Mouse (Mus musculus) adrenal gland, postnatal 14 days (tissue): Measurements from ENCODE around the gene Tmem150a. TPM values are rescaled to one million over a fixed set of nuclear protein-coding genes. Genes with fewer than 3 reads are reported as not detected.
A peak's percentile ranks its signal among the peaks of the same experiment; 100 is the strongest.

Experiments used
- DNase-seq: peaks from one replicate; pipeline ENCODE4 v3.0.0; 2021; ENCODE audit warnings: mixed read lengths
- long read RNA-seq, 2 experiments: library from polyadenylated mRNA; stranded (forward); transcript quantifications; one replicate each; pipeline ENCODE4 v2.0.0; 2021
- total RNA-seq: library from RNA; stranded (reverse); gene quantifications from 2 replicates; pipeline ENCODE4 v1.2.3, GENCODE M21; 2021

Tmem150a gene
- 20.2 and 36.5 TPM in 2 replicates for total RNA-seq
- long read RNA-seq, experiment 1, transcript Tmem150a-201 (8 exons, 1,546 nt) = major isoform, 28 of 34 reads
- long read RNA-seq, experiment 1, partial matches to known transcripts = 1 of 34 reads
- long read RNA-seq, experiment 1, other reads (novel, unspliced or antisense) = 5 of 34 reads
- long read RNA-seq, experiment 2, transcript Tmem150a-201 (8 exons, 1,546 nt) = major isoform, 47 of 52 reads
- long read RNA-seq, experiment 2, partial matches to known transcripts = 0 of 52 reads
- long read RNA-seq, experiment 2, other reads (novel, unspliced or antisense) = 5 of 52 reads

- peak; percentile 93 for DNase-seq
Measured at GRCm38 (mm10) chr6:72355066-72355911, at the start of gene Tmem150a. Gene Tmem150a, plus strand, starts transcription at chr6:72355447.

DNA sequence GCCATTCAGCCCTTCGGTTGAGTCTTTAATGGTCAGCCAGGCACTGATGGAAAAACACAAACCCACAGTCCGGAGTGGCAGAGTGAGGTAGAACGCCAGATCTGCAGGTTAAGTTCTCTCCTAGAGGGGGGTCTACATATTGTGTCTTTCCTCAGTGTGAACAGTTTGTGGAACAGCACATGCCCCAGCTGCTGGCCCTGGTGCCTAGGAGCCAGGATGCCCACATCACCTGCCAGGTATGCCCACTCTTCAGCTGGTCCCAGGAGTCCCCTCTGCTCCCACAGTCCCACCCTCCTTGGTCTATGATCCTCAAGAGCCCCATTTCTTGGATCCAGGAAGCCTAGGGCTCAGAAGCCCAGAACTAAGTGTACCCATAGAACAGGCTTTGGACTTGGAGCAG lies 43.0 kb upstream of the Tmem150a start:
- no peak for DNase-seq

DNA sequence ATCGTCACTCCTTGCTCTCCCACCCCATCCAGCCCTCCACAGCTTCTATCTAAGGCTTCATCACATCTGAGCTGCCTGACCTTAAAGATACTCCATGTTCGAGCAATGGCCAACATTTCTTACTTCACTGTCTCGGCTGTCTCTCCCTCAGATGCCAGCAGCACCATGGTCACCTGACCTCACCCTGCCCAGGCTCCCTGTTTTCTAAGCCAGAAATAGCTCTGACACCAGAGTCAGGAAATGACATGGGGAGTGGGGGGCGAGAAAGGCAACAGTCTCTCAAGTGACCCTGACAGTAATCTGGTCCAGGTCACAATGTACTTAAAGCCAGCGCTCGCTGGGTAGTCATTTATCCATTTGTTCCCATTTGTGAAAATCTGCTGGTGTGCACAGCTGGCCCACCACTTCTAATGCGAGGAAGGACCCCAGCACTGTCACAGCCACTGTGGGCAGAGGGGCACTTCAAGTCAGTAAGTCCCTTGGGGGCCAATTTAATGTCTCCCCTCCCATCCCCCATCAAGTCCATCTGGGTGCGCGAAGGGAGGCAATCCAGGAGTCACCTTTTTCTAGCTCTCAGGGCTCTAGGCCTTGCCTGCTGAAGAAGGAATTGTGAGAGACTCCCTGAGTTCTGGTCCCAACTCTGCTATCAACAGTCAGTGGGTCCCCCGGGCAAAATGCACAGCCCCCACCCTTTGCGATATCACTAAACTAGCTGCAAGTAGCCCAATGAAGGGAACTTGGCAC lies 42.0 kb upstream of the Tmem150a start:
- no peak for DNase-seq

DNA sequence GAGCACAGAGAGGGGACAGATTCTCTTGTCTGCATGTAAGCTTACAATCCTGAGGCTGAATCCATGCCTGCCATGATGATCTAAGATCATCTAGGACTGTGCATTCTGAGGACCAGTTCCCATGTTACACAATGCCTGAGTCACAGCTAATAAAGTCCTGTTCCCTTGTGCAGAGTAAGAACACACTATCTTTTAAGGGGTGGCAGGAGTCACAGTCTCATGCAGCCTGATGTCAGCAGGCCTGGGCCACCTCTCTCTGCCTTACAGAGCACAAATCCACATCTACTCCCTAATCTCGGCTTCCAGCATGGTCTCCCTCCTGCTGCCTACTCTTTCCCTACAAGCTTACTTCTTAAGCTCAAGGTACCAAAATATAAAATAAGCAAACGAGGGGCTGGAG lies 39.9 kb upstream of the Tmem150a start:
- no peak for DNase-seq

DNA sequence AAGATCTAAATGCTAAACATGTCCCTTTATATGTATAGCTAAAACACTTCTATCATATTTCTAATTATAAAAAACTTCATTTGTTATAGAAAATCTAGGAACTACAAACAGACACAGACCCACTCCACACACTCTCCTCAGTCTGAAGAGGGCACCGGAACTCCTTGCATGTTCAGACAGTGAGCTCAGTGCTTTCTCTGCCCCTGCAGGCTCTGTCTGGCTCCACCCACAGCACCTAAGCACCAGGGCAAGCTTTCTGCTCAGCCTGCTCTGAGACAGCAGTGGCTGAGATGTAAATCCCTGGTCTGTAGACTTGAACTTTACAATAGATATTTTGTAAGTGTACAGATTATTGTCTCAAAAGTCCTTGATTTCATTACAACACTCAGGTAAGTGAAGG lies 39.2 kb upstream of the Tmem150a start:
- DNase-seq = no peak

- no peak for DNase-seq
Measured at GRCm38 (mm10) chr6:72318440-72318839, 36.8 kb upstream of the Tmem150a start.

DNA sequence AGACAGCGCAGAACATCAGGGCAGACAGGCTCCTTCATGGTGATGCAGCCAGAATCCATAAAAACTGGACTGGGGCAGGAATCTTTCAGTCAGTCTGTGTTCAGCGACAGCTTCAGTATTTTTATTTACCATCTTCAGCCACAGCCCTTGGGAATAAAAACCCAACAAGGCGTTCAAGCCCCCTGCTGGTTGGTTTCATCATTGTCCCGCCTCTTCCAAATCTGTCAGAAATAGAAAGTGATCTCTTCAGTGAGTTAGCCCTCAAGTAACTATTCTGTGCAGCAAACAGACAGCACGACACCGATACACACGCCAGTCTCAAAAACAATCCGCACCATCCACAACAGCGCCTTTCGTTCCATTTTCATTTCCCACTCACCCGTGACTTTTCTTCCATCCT lies 36.2 kb upstream of the Tmem150a start:
- peak; percentile 47 for DNase-seq

- no peak for DNase-seq
Measured at GRCm38 (mm10) chr6:72322936-72323335, 32.3 kb upstream of the Tmem150a start.

- no peak for DNase-seq
Measured at GRCm38 (mm10) chr6:72323786-72324508, 31.3 kb upstream of the Tmem150a start.

GRCm38 (mm10) chr6:72326274-72326673 lies 29.0 kb upstream of the Tmem150a start:
- peak; percentile 60 for DNase-seq

GRCm38 (mm10) chr6:72329019-72329418 lies 26.2 kb upstream of the Tmem150a start:
- no peak for DNase-seq

- DNase-seq = no peak
Measured at GRCm38 (mm10) chr6:72330133-72330532, 25.1 kb upstream of the Tmem150a start.

- DNase-seq = no peak
Measured at GRCm38 (mm10) chr6:72333111-72333510, 22.1 kb upstream of the Tmem150a start.

- DNase-seq = no peak
Measured at GRCm38 (mm10) chr6:72340481-72340880, 14.8 kb upstream of the Tmem150a start.

- no peak for DNase-seq
Measured at GRCm38 (mm10) chr6:72344396-72345073, 10.7 kb upstream of the Tmem150a start.

DNA sequence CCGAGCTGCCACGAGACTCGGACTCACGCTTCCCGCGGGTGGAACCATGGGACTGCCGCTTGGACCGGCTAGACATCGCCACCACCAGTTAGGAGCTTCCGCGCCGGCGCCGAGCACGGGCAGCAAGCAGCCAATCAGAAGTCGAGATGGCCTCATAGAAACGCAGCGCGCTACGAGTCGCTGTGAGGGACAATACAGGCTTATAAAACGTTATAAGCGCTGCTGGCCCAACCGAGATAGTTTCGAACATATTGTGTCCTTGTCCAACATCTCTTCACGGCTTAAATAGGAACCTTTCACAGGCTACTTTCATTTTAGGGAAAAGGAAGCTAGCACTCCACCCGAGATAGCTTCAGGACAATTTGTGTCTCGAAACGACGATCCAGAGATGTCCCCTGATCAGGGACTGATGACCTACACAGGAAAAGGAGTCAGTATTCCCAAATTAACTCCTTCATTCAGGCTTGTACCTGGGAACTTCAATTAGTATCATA lies 10.1 kb upstream of the Tmem150a start, which contains the start of gene Usp39:
Usp39 (minus strand) TSS at position 111 of the 494 bp plus-strand sequence.
- DNase-seq = peak; percentile 96

DNA sequence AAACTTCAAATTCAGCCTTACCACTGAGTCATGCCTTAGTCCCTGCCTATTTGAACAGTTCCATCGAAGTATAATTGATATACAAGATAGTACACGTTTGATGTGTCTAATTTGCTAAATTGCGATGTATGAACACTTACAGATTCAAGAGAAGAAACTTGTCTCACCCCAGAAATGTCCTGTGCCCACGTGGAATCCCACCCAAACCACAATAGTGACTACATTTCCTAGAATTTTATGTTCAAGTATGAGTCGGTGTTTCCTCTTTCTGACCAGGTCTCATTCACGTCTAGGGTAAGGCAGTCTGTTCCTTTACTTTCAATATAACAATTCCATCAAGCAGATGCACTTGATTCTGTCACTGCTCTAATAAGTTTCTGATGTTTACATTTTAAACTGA lies 9.6 kb upstream of the Tmem150a start:
- no peak for DNase-seq

GRCm38 (mm10) chr6:72346261-72346660 lies 9.0 kb upstream of the Tmem150a start:
- DNase-seq = no peak

- peak; percentile 87 for DNase-seq
Measured at GRCm38 (mm10) chr6:72347166-72347941, 7.9 kb upstream of the Tmem150a start, which contains the start of gene 0610030E20Rik. Gene 0610030E20Rik, plus strand, starts transcription at chr6:72347317.

- DNase-seq = no peak
Measured at GRCm38 (mm10) chr6:72348411-72348810, 6.8 kb upstream of the Tmem150a start.
